In genomic region chr14:27038783-27039182, GRCm38 (mm10) we compare ENCODE assay signal across 8 mouse cellular contexts. TPM values are rescaled to one million over a fixed set of nuclear protein-coding genes. Genes with fewer than 3 reads are reported as not detected.
A peak's percentile ranks its signal among the peaks of the same experiment; 100 is the strongest.
DNase-seq lines count a peak whose midpoint lies in the region; ATAC-seq and TF ChIP-seq lines count a peak whose summit lies in the region.

TSS of gene Il17rd (plus strand) at chr14:27038941.

- DNase-seq in heart, postnatal 14 days = peak; percentile 92
- peak; percentile 79 for DNase-seq in layer of hippocampus, adult 11-12 months (ENCODE audit: low spot score)
- DNase-seq in liver, postnatal 0 days = peak; percentile 80

- H3K27ac ChIP-seq in forebrain, embryonic 15.5 days (replicated peaks) = peak within 1 kb of the TSS; percentile 44
- no peak within 1 kb of the TSS for H3K27ac ChIP-seq in liver, postnatal 0 days (ENCODE audit: low read depth)
- peak within 1 kb of the TSS; percentile 60 for H3K27ac ChIP-seq in neural tube, embryonic 14.5 days (ENCODE audit: low read depth, low read length)
- peak within 1 kb of the TSS; percentile 55 for H3K27ac ChIP-seq in testis, adult 2 months (ENCODE audit: control insufficient read depth, insufficient read depth, low read depth, low read length)

- H3K9ac ChIP-seq in forebrain, embryonic 15.5 days (replicated peaks) = peak within 1 kb of the TSS; percentile 66
- peak within 1 kb of the TSS; percentile 54 for H3K9ac ChIP-seq in liver, postnatal 0 days (replicated peaks)
- peak within 1 kb of the TSS; percentile 73 for H3K9ac ChIP-seq in neural tube, embryonic 14.5 days (replicated peaks; ENCODE audit: low read depth, low read length)

- no peaks in the 10 kb centered on the region for H3K9me3 ChIP-seq in forebrain, embryonic 15.5 days
- H3K9me3 ChIP-seq in liver, postnatal 0 days (ENCODE audit: low read length) = no peaks in the 10 kb centered on the region
- no peaks in the 10 kb centered on the region for H3K9me3 ChIP-seq in neural tube, embryonic 14.5 days (ENCODE audit: control insufficient read depth, low read length)

- intact Hi-C loops in heart, postnatal 14 days (cut with DNase I) = no loop called here

- peaks cover 8% of the 10 kb centered on the region; the same call in 1 of the 2 replicates for H3K27me3 ChIP-seq in forebrain, embryonic 15.5 days
- H3K27me3 ChIP-seq in liver, postnatal 0 days (ENCODE audit: insufficient read depth, low read length) = peaks cover 29% of the 10 kb centered on the region
- peaks cover 3% of the 10 kb centered on the region; the same call in 1 of the 2 replicates for H3K27me3 ChIP-seq in neural tube, embryonic 14.5 days (ENCODE audit: control insufficient read depth, insufficient read depth, low read length)
- H3K27me3 ChIP-seq in testis, adult 2 months (ENCODE audit: control insufficient read depth, insufficient read depth, low read length) = no peaks in the 10 kb centered on the region; the same call in 1 of the 2 replicates

- WGBS in forebrain, embryonic 15.5 days = under 1% methylated on average over 27 of the region's 29 CpGs
- WGBS in liver, postnatal 0 days (ENCODE audit: insufficient replicate concordance) = 4% methylated on average over 29 of the region's 29 CpGs
- under 1% methylated on average over 25 of the region's 29 CpGs for WGBS in neural tube, embryonic 14.5 days

- peak; percentile 77 for TF ChIP-seq POLR2A in testis, adult 2 months (IDR thresholded peaks at IDR 0.05; ENCODE audit: control insufficient read depth, low read depth, low read length)

- H3K4me1 ChIP-seq in forebrain, embryonic 15.5 days = peaks cover 13% of the 10 kb centered on the region
- H3K4me1 ChIP-seq in liver, postnatal 0 days (ENCODE audit: insufficient read depth) = peaks cover 6% of the 10 kb centered on the region
- peaks cover 4% of the 10 kb centered on the region for H3K4me1 ChIP-seq in neural tube, embryonic 14.5 days (ENCODE audit: control insufficient read depth, insufficient read depth, low read length)
- peaks cover 10% of the 10 kb centered on the region for H3K4me1 ChIP-seq in testis, adult 2 months (ENCODE audit: control insufficient read depth, insufficient read depth, low read length)

- TF ChIP-seq EP300 in liver, postnatal 0 days (IDR thresholded peaks at IDR 0.05; ENCODE audit: low read depth) = no peak

- H3K36me3 ChIP-seq in forebrain, embryonic 15.5 days = no peaks in the 10 kb centered on the region
- H3K36me3 ChIP-seq in liver, postnatal 0 days (replicated peaks; ENCODE audit: insufficient read depth, low read length) = no peaks in the 10 kb centered on the region
- no peaks in the 10 kb centered on the region for H3K36me3 ChIP-seq in neural tube, embryonic 14.5 days (ENCODE audit: control insufficient read depth, insufficient read depth, low read length)
- H3K36me3 ChIP-seq in testis, adult 2 months (ENCODE audit: control insufficient read depth, insufficient read depth, low read length) = no peaks in the 10 kb centered on the region

- no peak for TF ChIP-seq CTCF in liver, postnatal 0 days (IDR thresholded peaks at IDR 0.05; ENCODE audit: low read depth)
- TF ChIP-seq CTCF in testis, adult 2 months (IDR thresholded peaks at IDR 0.05; ENCODE audit: control insufficient read depth, insufficient read depth, insufficient replicate concordance, low read depth, low read length) = no peak

- peak; percentile 90 for ATAC-seq in CD4-positive, CD25-positive, alpha-beta regulatory T cell, adult 4 months
- ATAC-seq in cerebellum, adult (ENCODE audit: insufficient number of reproducible peaks, low FRiP score, low TSS enrichment) = peak; percentile 86
- peak; percentile 96 for ATAC-seq in forebrain, embryonic 15.5 days (replicated peaks)
- ATAC-seq in liver, postnatal 0 days = peak; percentile 84
- ATAC-seq in neural tube, embryonic 14.5 days (ENCODE audit: low read depth) = peak; percentile 93

- H3K4me2 ChIP-seq in forebrain, embryonic 15.5 days (replicated peaks) = peak within 1 kb of the TSS; percentile 97
- H3K4me2 ChIP-seq in liver, postnatal 0 days (ENCODE audit: low read depth, low read length) = peak within 1 kb of the TSS; percentile 98
- peak within 1 kb of the TSS; percentile 95 for H3K4me2 ChIP-seq in neural tube, embryonic 14.5 days (ENCODE audit: low read depth, low read length)

- peak within 1 kb of the TSS; percentile 73 for H3K4me3 ChIP-seq in forebrain, embryonic 15.5 days
- H3K4me3 ChIP-seq in liver, postnatal 0 days (ENCODE audit: low read depth, low read length) = peak within 1 kb of the TSS; percentile 74
- H3K4me3 ChIP-seq in neural tube, embryonic 14.5 days (ENCODE audit: low read depth, low read length) = peak within 1 kb of the TSS; percentile 97
- H3K4me3 ChIP-seq in testis, adult 2 months (ENCODE audit: control insufficient read depth, low read depth, low read length) = peak within 1 kb of the TSS; percentile 93

RNA-seq across cellular contexts. Expression of gene Il17rd, which starts in this region (rescaled TPM):
- under 1 TPM; 0.20 TPM for polyA plus RNA-seq in CD4-positive, CD25-positive, alpha-beta regulatory T cell, adult 4 months (2017; shearing (Covaris generic))
- polyA plus RNA-seq in forebrain, embryonic 15.5 days (2015; fragmentation: Nextera tagmentation; extraction: Ambion mirVana) = 1.5 and 1.8 TPM in 2 replicates
- 1 to 10 TPM; 6.5 to 7.2 TPM for total RNA-seq in heart, postnatal 14 days (2021)
- 0.11 and 0.12 TPM in 2 replicates for polyA plus RNA-seq in liver, postnatal 0 days (2015; fragmentation: Nextera tagmentation; extraction: Ambion mirVana)
- polyA plus RNA-seq in neural tube, embryonic 14.5 days (2014; fragmentation: Nextera tagmentation; extraction: Ambion mirVana) = 2.1 and 2.4 TPM in 2 replicates
- 5.4 and 6.4 TPM in 2 replicates for polyA plus RNA-seq in testis, adult 2 months (2012; rRNA removed)

Comparison
In these comparisons a context has a peak if more than half of its experiments do, and no peak if none do; other contexts are left out.
1. Peak in ATAC-seq in CD4-positive, CD25-positive, alpha-beta regulatory T cell, adult 4 months; RNA of the gene not detected or under 1 TPM.
2. Peak in DNase-seq, ATAC-seq, H3K4me3 ChIP-seq, H3K9ac ChIP-seq and H3K4me2 ChIP-seq in liver, postnatal 0 days; RNA of the gene not detected or under 1 TPM.